Mouse (Mus musculus) midbrain, embryonic 10.5 days (tissue): ENCODE measurements around the gene Klhl26. TPM values are rescaled to one million over a fixed set of nuclear protein-coding genes. Genes with fewer than 3 reads are reported as not detected.

Experiments used
- DNase-seq: peaks from one replicate; pipeline ENCODE4 v3.0.0-alpha.2; 2017; ENCODE audit warnings: low spot score
- H3K27ac ChIP-seq: fragments of 300-500 bp; sonication (generic); replicated peaks from 2 replicates; pipeline ENCODE4 v1.5.1; 2016; ENCODE audit warnings: mild to moderate bottlenecking
- H3K27me3 ChIP-seq: fragments of 300-500 bp; sonication (generic); 2 replicates; pipeline ENCODE4 v1.6.1; 2016; ENCODE audit warnings: low read depth, mild to moderate bottlenecking; ENCODE audit not compliant: poor library complexity, severe bottlenecking
- H3K36me3 ChIP-seq: fragments of 300-500 bp; sonication (generic); 2 replicates; pipeline ENCODE4 v1.6.1; 2016; ENCODE audit warnings: mild to moderate bottlenecking, moderate library complexity
- H3K4me1 ChIP-seq: fragments of 300-500 bp; sonication (generic); 2 replicates; pipeline ENCODE4 v1.6.1; 2016
- H3K4me3 ChIP-seq: fragments of 300-500 bp; sonication (generic); 2 replicates; pipeline ENCODE4 v1.5.1; 2016; ENCODE audit warnings: mild to moderate bottlenecking, moderate library complexity
- H3K9me3 ChIP-seq: fragments of 300-500 bp; sonication (generic); replicated peaks from 2 replicates; pipeline ENCODE4 v1.6.1; 2016; ENCODE audit warnings: mild to moderate bottlenecking
- WGBS: fragments of 180-500 bp; shearing (Covaris S2); methylation state at CpG from one replicate; pipeline ENCODE4 v1.1.7; 2016; 5-methylcytosine and 5-hydroxymethylcytosine counted together
- polyA plus RNA-seq: library from polyadenylated mRNA; unstranded; fragments of >200 nt; fragmentation: Nextera tagmentation; extraction: Ambion mirVana; gene quantifications from 2 replicates; pipeline ENCODE4 v1.2.1, GENCODE M21; 2016

Klhl26 gene
- polyA plus RNA-seq, 1 experiment from 2014 or later, result 16.9 TPM

- no peak overlapping the region for H3K27ac ChIP-seq
- H3K36me3 ChIP-seq, result no peaks in the 10 kb centered on the region
- 85% methylated on average over 18 of the region's 18 CpGs for WGBS
Observed at GRCm38 (mm10) chr8:70421349-70422104, 55.2 kb downstream of the Klhl26 start.

GRCm38 (mm10) chr8:70419879-70420643, 56.7 kb downstream of the Klhl26 start:
- H3K36me3 ChIP-seq, result no peaks in the 10 kb centered on the region
- H3K4me3 ChIP-seq, result no peak overlapping the region
- no peaks in the 10 kb centered on the region for H3K27me3 ChIP-seq
- DNase-seq, result no peak
- H3K4me1 ChIP-seq, result peaks cover 37% of the 10 kb centered on the region
- WGBS, result 78% methylated on average over 11 of the region's 11 CpGs
- no peaks in the 10 kb centered on the region for H3K9me3 ChIP-seq
- 0 out of 2 replicates have a peak overlapping the region, but pooled peaks have one; percentile 10 for H3K27ac ChIP-seq

More at GRCm38 (mm10) chr8:70421349-70422104, 55.2 kb downstream of the Klhl26 start:
- Histone ChIP-seq H3K27me3 (no peaks in the 10 kb centered on the region), H3K4me1 (peaks cover 29% of the 10 kb centered on the region), H3K4me3 (no peak overlapping the region), H3K9me3 (no peaks in the 10 kb centered on the region)
- DNase-seq, result no peak

GRCm38 (mm10) chr8:70418954-70419353, 57.8 kb downstream of the Klhl26 start:
- no peaks in the 10 kb centered on the region for H3K9me3 ChIP-seq
- H3K4me3 ChIP-seq, result no peak overlapping the region
- DNase-seq, result no peak
- peaks cover 37% of the 10 kb centered on the region for H3K4me1 ChIP-seq
- H3K27ac ChIP-seq, result no peak overlapping the region
- H3K36me3 ChIP-seq, result 0 out of 2 replicates have a peak, but pooled peaks cover 2% of the 10 kb centered on the region
- no peaks in the 10 kb centered on the region for H3K27me3 ChIP-seq
- 88% methylated on average over 14 of the region's 14 CpGs for WGBS

GRCm38 (mm10) chr8:70417914-70418313, 58.9 kb downstream of the Klhl26 start:
- 56% methylated on average over 10 of the region's 10 CpGs for WGBS
- Histone ChIP-seq H3K4me1 (peaks cover 37% of the 10 kb centered on the region), H3K27me3 (no peaks in the 10 kb centered on the region), H3K27ac (no peak overlapping the region), H3K9me3 (no peaks in the 10 kb centered on the region), H3K4me3 (no peak overlapping the region), H3K36me3 (0 out of 2 replicates have a peak, but pooled peaks cover 3% of the 10 kb centered on the region)
- DNase-seq, result no peak

GRCm38 (mm10) chr8:70416941-70417340, 59.8 kb downstream of the Klhl26 start:
- Histone ChIP-seq H3K27me3 (no peaks in the 10 kb centered on the region), H3K36me3 (0 out of 2 replicates have a peak, but pooled peaks cover 3% of the 10 kb centered on the region), H3K4me1 (peaks cover 37% of the 10 kb centered on the region), H3K9me3 (no peaks in the 10 kb centered on the region), H3K4me3 (no peak overlapping the region), H3K27ac (peak overlapping the region; percentile 57; the same call in 1 of the 2 replicates)
- DNase-seq, result no peak
- WGBS, result 29% methylated on average over 6 of the region's 6 CpGs

GRCm38 (mm10) chr8:70415540-70416451, 61.0 kb downstream of the Klhl26 start:
- no peaks in the 10 kb centered on the region for H3K9me3 ChIP-seq
- H3K27ac ChIP-seq, result 0 out of 2 replicates have a peak overlapping the region, but pooled peaks have one; percentile 55
- DNase-seq, result peak; percentile 34
- no peaks in the 10 kb centered on the region for H3K27me3 ChIP-seq
- no peak overlapping the region for H3K4me3 ChIP-seq
- 0 out of 2 replicates have a peak, but pooled peaks cover 3% of the 10 kb centered on the region for H3K36me3 ChIP-seq
- H3K4me1 ChIP-seq, result peaks cover 37% of the 10 kb centered on the region
- WGBS, result 74% methylated on average over 8 of the region's 8 CpGs

- Histone ChIP-seq H3K27me3 (no peaks in the 10 kb centered on the region), H3K9me3 (no peaks in the 10 kb centered on the region), H3K36me3 (0 out of 2 replicates have a peak, but pooled peaks cover 3% of the 10 kb centered on the region), H3K4me1 (peaks cover 35% of the 10 kb centered on the region), H3K27ac (no peak overlapping the region), H3K4me3 (no peak overlapping the region)
- DNase-seq, result no peak
- WGBS, result 90% methylated on average over 6 of the region's 6 CpGs
Observed at GRCm38 (mm10) chr8:70414310-70414946, 62.3 kb downstream of the Klhl26 start.

- no peak for DNase-seq
- Histone ChIP-seq H3K27me3 (no peaks in the 10 kb centered on the region), H3K9me3 (no peaks in the 10 kb centered on the region), H3K4me3 (no peak overlapping the region), H3K36me3 (0 out of 2 replicates have a peak, but pooled peaks cover 3% of the 10 kb centered on the region), H3K4me1 (peaks cover 39% of the 10 kb centered on the region), H3K27ac (0 out of 2 replicates have a peak overlapping the region, but pooled peaks have one; percentile 17)
- 96% methylated on average over 5 of the region's 5 CpGs for WGBS
Observed at GRCm38 (mm10) chr8:70410281-70410680, 66.5 kb downstream of the Klhl26 start.

- Histone ChIP-seq H3K4me3 (no peak overlapping the region), H3K4me1 (peaks cover 42% of the 10 kb centered on the region), H3K36me3 (peaks cover 5% of the 10 kb centered on the region; the same call in 1 of the 2 replicates), H3K9me3 (no peaks in the 10 kb centered on the region), H3K27me3 (no peaks in the 10 kb centered on the region), H3K27ac (peak overlapping the region; percentile 74)
- 70% methylated on average over 9 of the region's 9 CpGs for WGBS
- DNase-seq, result no peak
Observed at GRCm38 (mm10) chr8:70409455-70409871, 67.3 kb downstream of the Klhl26 start.

- Histone ChIP-seq H3K4me3 (no peak overlapping the region), H3K27me3 (no peaks in the 10 kb centered on the region), H3K4me1 (peaks cover 42% of the 10 kb centered on the region), H3K36me3 (peaks cover 8% of the 10 kb centered on the region; the same call in 1 of the 2 replicates), H3K9me3 (no peaks in the 10 kb centered on the region), H3K27ac (peak overlapping the region; percentile 74)
- 85% methylated on average over 10 of the region's 10 CpGs for WGBS
- no peak for DNase-seq
Observed at GRCm38 (mm10) chr8:70409019-70409418, 67.7 kb downstream of the Klhl26 start.

GRCm38 (mm10) chr8:70408301-70408700, 68.5 kb downstream of the Klhl26 start:
- Histone ChIP-seq H3K9me3 (no peaks in the 10 kb centered on the region), H3K27ac (peak overlapping the region; percentile 74), H3K27me3 (no peaks in the 10 kb centered on the region), H3K4me1 (peaks cover 42% of the 10 kb centered on the region), H3K36me3 (peaks cover 7% of the 10 kb centered on the region; the same call in 1 of the 2 replicates), H3K4me3 (no peak overlapping the region)
- no peak for DNase-seq
- WGBS, result 65% methylated on average over 6 of the region's 6 CpGs
